Mouse (Mus musculus): Measurements from ENCODE around the gene Odf3l1. TPM values are rescaled to one million over a fixed set of nuclear protein-coding genes. Genes with fewer than 3 reads are reported as not detected.

Odf3l1 gene
- polyA plus RNA-seq, 1 experiment, result not detected

DNA sequence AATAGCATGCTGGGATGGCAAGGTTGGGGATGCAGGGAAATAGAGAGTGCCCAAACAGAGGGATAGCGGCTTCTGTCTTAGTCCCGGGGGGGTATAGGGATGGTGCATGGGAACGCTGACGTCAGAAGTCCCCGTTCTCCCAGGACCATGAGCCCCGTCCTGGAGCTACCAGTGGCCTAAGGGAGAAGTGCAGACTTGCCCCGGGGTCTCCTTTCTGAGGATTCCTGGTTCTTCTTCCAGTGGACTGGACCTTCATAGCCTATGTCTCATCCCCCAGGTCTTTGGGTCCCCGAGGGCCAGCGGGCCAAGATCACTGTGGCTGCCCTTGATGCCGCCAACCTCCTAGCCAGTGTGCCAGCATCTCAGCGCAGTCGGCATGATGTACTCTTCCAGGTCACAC, 32.3 kb upstream of the Odf3l1 start:
- H3K4me3 ChIP-seq (replicated peaks), result no peak overlapping the region
- TF ChIP-seq TAL1 (IDR thresholded peaks at IDR 0.05; ENCODE audit: low read length), result no peak
- TF ChIP-seq GATA1 (IDR thresholded peaks at IDR 0.05; ENCODE audit: low read length), result no peak
- H3K4me1 ChIP-seq (ENCODE audit: control insufficient read depth), result no peaks in the 10 kb centered on the region
- H3K36me3 ChIP-seq (ENCODE audit: control insufficient read depth), result no peaks in the 10 kb centered on the region
- H3K9me3 ChIP-seq (ENCODE audit: control insufficient read depth, low read length), result no peaks in the 10 kb centered on the region
- no peaks in the 10 kb centered on the region for H3K27me3 ChIP-seq (ENCODE audit: control insufficient read depth)

DNA sequence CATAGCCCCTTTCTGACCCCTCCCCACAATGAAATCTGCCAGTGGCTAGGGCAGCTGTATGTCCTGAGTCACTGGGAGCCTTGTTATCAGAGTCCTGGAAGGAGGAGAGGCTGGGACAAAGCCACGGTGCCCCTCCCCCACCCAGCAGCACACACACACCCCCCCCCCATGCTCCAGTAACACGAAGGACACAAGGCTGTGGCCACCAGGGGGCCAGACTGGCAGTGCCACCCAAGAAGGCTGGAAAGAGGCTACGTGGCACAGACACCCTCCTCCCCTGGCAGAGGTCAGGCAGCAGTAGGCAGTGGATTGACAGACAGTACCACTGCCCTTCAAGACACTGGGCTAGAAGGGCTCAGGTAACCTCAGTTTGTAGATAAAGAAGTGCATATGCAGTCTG, 29.5 kb upstream of the Odf3l1 start:
- H3K9me3 ChIP-seq (ENCODE audit: control insufficient read depth, low read length), result no peaks in the 10 kb centered on the region
- H3K4me3 ChIP-seq (replicated peaks), result no peak overlapping the region
- H3K36me3 ChIP-seq (ENCODE audit: control insufficient read depth), result no peaks in the 10 kb centered on the region
- H3K27me3 ChIP-seq (ENCODE audit: control insufficient read depth), result no peaks in the 10 kb centered on the region
- peaks cover 4% of the 10 kb centered on the region for H3K4me1 ChIP-seq (ENCODE audit: control insufficient read depth)
- TF ChIP-seq GATA1 (IDR thresholded peaks at IDR 0.05; ENCODE audit: low read length), result no peak
- TF ChIP-seq TAL1 (IDR thresholded peaks at IDR 0.05; ENCODE audit: low read length), result no peak

DNA sequence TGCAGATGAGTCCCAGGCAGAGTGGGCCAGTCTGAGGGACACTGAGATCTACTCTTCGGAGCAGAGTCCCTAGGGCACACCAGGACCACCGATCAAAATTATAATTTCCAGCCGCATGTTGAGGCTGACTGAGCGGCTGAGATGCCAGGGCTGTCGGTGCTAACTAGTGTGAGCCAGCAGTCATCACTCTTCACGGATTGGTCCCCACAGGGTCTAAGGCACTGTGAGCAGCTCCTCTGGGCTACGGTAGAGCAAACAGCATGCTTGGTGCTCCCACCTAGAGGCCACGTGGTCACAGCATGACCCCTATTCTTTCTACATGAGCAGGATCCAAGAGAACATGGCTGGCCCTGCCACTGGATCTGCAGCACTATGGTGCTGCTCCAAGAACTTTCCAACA, 28.8 kb upstream of the Odf3l1 start:
- Histone ChIP-seq H3K36me3 (ENCODE audit: control insufficient read depth) (no peaks in the 10 kb centered on the region), H3K4me1 (ENCODE audit: control insufficient read depth) (peaks cover 4% of the 10 kb centered on the region), H3K9me3 (ENCODE audit: control insufficient read depth, low read length) (no peaks in the 10 kb centered on the region), H3K4me3 (replicated peaks) (no peak overlapping the region), H3K27me3 (ENCODE audit: control insufficient read depth) (no peaks in the 10 kb centered on the region)
- TF ChIP-seq GATA1 (IDR thresholded peaks at IDR 0.05; ENCODE audit: low read length) (no peak), TAL1 (IDR thresholded peaks at IDR 0.05; ENCODE audit: low read length) (no peak)

DNA sequence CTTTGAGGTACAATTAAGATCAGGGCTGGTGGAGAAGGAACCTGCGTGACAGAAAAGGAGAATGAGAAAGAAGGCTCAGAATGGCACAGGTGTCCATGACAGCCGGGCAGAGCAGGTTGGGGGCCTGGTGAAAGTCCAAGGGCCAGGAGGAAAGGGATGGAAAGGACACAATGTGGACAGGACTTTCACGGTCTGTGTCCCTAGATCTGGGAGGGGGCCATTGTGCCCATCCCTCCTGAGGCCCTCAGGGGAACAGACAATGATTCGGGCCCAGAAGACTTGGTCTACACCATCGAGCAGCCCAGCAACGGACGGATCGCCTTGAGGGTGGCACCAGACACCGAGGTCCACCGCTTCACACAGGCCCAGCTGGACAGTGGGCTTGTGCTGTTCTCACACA, 27.6 kb upstream of the Odf3l1 start:
- H3K9me3 ChIP-seq (ENCODE audit: control insufficient read depth, low read length), result no peaks in the 10 kb centered on the region
- TF ChIP-seq GATA1 (IDR thresholded peaks at IDR 0.05; ENCODE audit: low read length) (no peak), TAL1 (IDR thresholded peaks at IDR 0.05; ENCODE audit: low read length) (no peak)

DNA sequence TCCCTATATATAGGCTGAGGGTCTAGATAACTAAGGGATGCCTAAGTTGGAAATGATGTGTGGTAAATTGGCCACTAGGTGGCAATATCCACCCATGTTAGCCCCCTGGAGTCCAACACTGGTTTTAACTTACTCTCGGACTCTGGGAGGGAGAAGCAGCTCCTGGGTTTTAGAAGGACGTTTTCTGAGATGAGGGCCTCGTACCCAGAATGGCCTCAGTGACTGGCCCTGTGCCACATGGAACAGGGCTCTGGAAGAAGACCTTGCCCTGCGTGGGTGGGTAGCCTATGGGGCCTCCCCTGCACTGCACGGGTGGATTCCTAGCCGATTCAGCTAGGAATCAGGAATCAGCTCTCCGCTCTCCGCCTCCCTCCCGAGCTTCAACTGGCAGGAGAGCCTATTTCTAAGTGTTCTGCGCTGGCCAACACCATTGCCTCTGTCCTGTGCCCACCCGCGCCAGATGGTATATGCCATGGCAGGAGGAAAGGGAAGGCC, 27.1 kb upstream of the Odf3l1 start:
- TF ChIP-seq TAL1 (IDR thresholded peaks at IDR 0.05; ENCODE audit: low read length), result no peak
- TF ChIP-seq GATA1 (IDR thresholded peaks at IDR 0.05; ENCODE audit: low read length), result no peak
- Histone ChIP-seq H3K9me3 (ENCODE audit: control insufficient read depth, low read length) (no peaks in the 10 kb centered on the region), H3K4me3 (replicated peaks) (no peak overlapping the region), H3K27me3 (ENCODE audit: control insufficient read depth) (no peaks in the 10 kb centered on the region), H3K36me3 (ENCODE audit: control insufficient read depth) (no peaks in the 10 kb centered on the region), H3K4me1 (ENCODE audit: control insufficient read depth) (peaks cover 4% of the 10 kb centered on the region)

More for the DNA sequence above, 27.6 kb upstream of the Odf3l1 start:
- Histone ChIP-seq H3K27me3 (ENCODE audit: control insufficient read depth) (no peaks in the 10 kb centered on the region), H3K4me1 (ENCODE audit: control insufficient read depth) (peaks cover 4% of the 10 kb centered on the region), H3K4me3 (replicated peaks) (no peak overlapping the region), H3K36me3 (ENCODE audit: control insufficient read depth) (no peaks in the 10 kb centered on the region)

DNA sequence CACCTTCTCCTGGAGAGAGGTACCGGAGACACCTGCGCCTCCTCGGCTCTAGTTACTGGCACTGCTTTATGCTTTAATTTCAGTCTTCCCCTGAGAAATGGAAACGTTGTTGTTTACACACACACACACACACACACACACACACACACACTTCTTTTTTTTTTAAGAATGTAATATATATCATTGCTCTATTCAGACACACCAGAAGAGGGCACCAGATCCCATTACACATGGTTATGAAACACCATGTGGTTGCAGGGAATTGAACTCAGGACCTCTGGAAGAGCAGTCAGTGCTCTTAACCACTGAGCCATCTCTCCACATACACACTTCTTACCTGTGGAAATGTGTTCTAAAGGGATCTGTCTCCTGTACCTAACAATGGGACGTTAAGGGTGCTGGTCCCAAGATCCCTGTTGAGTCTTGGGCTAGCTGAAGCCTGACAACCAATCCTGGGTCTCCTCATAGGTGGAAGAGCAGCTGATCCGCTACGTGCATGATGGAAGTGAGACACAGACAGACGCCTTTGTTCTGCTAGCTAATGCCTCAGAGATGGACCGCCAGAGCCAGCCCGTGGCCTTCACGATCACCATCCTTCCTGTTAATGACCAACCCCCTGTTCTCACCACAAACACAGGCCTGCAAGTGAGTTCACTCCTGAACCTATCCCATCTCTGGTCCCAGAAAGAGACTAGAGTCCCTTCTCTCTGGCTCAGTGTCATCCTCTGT, 26.2 kb upstream of the Odf3l1 start:
- Histone ChIP-seq H3K36me3 (ENCODE audit: control insufficient read depth) (no peaks in the 10 kb centered on the region), H3K4me3 (replicated peaks) (no peak overlapping the region), H3K4me1 (ENCODE audit: control insufficient read depth) (peaks cover 4% of the 10 kb centered on the region), H3K9me3 (ENCODE audit: control insufficient read depth, low read length) (no peaks in the 10 kb centered on the region), H3K27me3 (ENCODE audit: control insufficient read depth) (no peaks in the 10 kb centered on the region)
- no peak for TF ChIP-seq TAL1 (IDR thresholded peaks at IDR 0.05; ENCODE audit: low read length)
- no peak for TF ChIP-seq GATA1 (IDR thresholded peaks at IDR 0.05; ENCODE audit: low read length)

DNA sequence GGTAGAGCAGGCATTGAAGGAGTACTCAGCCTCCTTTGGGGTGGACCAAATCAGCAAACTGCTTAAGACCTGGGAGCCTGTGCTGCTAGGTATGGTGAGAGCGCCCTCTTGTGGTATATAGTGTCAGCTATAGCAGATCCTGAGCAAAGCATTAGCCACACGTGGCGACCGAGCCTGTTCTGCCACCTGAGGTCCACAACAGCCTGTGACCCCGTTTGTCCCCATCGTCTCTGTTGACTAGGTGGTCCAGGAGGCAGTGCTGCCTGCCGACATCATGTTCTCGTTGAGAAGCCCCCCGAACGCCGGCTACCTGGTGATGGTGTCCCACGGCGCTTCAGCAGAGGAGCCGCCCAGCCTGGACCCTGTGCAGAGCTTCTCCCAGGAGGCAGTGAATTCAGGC, 25.3 kb upstream of the Odf3l1 start:
- Histone ChIP-seq H3K27me3 (ENCODE audit: control insufficient read depth) (no peaks in the 10 kb centered on the region), H3K4me3 (replicated peaks) (no peak overlapping the region), H3K4me1 (ENCODE audit: control insufficient read depth) (peaks cover 4% of the 10 kb centered on the region), H3K36me3 (ENCODE audit: control insufficient read depth) (no peaks in the 10 kb centered on the region), H3K9me3 (ENCODE audit: control insufficient read depth, low read length) (no peaks in the 10 kb centered on the region)
- TF ChIP-seq TAL1 (IDR thresholded peaks at IDR 0.05; ENCODE audit: low read length) (no peak), GATA1 (IDR thresholded peaks at IDR 0.05; ENCODE audit: low read length) (no peak)

DNA sequence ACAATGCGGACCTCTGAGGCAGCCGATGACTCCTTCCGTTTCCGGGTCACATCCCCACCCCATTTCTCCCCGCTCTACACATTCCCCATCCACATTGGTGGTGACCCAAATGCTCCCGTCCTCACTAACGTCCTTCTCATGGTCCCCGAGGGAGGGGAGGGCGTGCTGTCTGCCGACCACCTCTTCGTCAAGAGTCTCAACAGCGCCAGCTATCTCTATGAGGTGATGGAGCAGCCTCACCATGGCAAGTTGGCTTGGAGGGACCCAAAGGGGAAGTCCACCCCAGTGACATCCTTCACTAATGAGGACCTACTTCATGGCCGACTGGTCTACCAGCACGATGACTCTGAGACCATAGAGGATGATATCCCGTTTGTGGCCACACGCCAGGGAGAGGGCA, 23.1 kb upstream of the Odf3l1 start:
- Histone ChIP-seq H3K4me3 (replicated peaks) (no peak overlapping the region), H3K27me3 (ENCODE audit: control insufficient read depth) (no peaks in the 10 kb centered on the region), H3K36me3 (ENCODE audit: control insufficient read depth) (no peaks in the 10 kb centered on the region), H3K4me1 (ENCODE audit: control insufficient read depth) (peaks cover 4% of the 10 kb centered on the region), H3K9me3 (ENCODE audit: control insufficient read depth, low read length) (no peaks in the 10 kb centered on the region)
- TF ChIP-seq GATA1 (IDR thresholded peaks at IDR 0.05; ENCODE audit: low read length) (no peak), TAL1 (IDR thresholded peaks at IDR 0.05; ENCODE audit: low read length) (no peak)

DNA sequence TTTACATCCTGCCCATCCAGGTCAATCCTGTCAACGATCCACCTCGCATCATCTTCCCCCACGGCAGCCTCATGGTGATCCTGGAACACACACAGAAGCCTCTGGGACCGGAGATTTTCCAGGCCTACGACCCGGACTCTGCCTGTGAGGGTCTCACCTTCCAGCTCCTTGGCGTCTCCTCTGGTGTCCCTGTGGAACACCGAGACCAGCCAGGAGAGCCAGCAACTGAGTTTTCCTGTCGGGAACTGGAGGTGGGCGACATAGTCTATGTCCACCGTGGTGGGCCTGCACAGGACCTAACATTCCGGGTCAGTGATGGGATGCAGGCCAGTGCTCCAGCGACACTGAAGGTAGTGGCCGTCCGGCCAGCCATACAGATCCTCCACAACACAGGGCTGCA, 22.1 kb upstream of the Odf3l1 start:
- no peak for TF ChIP-seq TAL1 (IDR thresholded peaks at IDR 0.05; ENCODE audit: low read length)
- no peak for TF ChIP-seq GATA1 (IDR thresholded peaks at IDR 0.05; ENCODE audit: low read length)
- Histone ChIP-seq H3K4me1 (ENCODE audit: control insufficient read depth) (peaks cover 4% of the 10 kb centered on the region), H3K4me3 (replicated peaks) (no peak overlapping the region), H3K9me3 (ENCODE audit: control insufficient read depth, low read length) (no peaks in the 10 kb centered on the region), H3K36me3 (ENCODE audit: control insufficient read depth) (no peaks in the 10 kb centered on the region), H3K27me3 (ENCODE audit: control insufficient read depth) (no peaks in the 10 kb centered on the region)

DNA sequence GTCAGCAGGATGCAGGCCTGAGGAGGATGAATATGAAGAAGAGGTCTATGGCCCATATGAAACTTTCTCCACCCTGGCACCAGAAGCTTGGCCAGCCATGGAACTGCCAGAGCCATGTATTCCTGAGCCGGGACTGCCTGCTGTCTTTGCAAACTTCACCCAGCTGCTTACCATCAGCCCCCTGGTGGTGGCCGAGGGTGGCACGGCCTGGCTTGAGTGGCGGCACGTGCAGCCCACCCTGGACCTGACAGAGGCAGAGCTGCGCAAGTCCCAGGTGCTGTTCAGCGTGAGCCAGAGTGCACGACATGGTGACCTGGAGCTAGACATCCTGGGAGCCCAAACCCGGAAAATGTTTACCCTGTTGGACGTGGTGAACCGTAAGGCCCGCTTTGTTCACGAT, 21.6 kb upstream of the Odf3l1 start:
- TF ChIP-seq GATA1 (IDR thresholded peaks at IDR 0.05; ENCODE audit: low read length) (no peak), TAL1 (IDR thresholded peaks at IDR 0.05; ENCODE audit: low read length) (no peak)
- Histone ChIP-seq H3K4me1 (ENCODE audit: control insufficient read depth) (peaks cover 4% of the 10 kb centered on the region), H3K27me3 (ENCODE audit: control insufficient read depth) (no peaks in the 10 kb centered on the region), H3K9me3 (ENCODE audit: control insufficient read depth, low read length) (no peaks in the 10 kb centered on the region), H3K4me3 (replicated peaks) (no peak overlapping the region), H3K36me3 (ENCODE audit: control insufficient read depth) (no peaks in the 10 kb centered on the region)

Measured in erythroblast, embryonic 14.5 days (primary cell).